Mouse (Mus musculus) regulatory T cell (primary cell): ENCODE results near the gene Yrdc.

ENCODE experiments used
- in situ Hi-C: fragments of 300-600 bp; cut with MboI, MseI; formaldehyde crosslinking; loops from one replicate; pipeline ENCODE4 v1.15.1; 2025; ENCODE audit warnings: high pct_unique_total_duplicates

The Yrdc gene

DNA sequence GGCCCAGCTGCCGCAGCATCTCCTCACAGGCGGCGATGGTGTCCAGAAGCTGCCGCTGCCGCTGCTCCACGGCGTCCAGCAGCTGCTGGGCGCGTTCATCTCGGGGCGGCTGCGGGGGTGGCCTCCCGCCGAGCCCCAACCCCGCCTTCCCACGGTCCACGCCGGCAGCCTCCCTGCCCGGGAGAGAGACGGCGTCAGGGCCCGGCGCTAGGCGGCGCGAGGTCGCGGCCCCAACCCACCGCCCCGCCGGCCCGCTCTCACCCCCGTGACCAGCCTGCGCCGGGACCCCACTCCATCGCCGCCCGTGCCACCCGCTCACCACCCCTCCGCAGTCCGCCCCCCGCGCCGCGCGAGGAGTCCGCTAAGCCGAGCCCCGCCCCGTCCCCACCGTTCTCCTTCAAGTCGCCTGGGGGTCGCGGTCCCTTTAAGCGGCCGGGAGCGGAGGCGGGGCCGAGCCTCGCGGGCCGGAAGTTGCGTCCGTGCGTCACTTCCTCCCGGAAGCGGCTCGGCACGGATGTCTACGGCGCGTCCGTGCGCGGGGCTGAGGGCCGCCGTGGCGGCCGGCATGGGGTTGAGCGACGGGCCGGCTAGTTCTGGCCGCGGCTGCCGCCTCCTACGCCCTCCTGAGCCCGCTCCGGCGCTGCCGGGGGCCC is at the start of gene Yrdc:
TSS of gene Yrdc (plus strand) at position 419 of the 653 bp plus-strand sequence.
- in situ Hi-C loops, result loop anchor here (25.0 kb wide), 1 partner anchor 938 kb away; the partner anchor contains the start of genes 4930535I16Rik, Mycbp and Rragc

DNA sequence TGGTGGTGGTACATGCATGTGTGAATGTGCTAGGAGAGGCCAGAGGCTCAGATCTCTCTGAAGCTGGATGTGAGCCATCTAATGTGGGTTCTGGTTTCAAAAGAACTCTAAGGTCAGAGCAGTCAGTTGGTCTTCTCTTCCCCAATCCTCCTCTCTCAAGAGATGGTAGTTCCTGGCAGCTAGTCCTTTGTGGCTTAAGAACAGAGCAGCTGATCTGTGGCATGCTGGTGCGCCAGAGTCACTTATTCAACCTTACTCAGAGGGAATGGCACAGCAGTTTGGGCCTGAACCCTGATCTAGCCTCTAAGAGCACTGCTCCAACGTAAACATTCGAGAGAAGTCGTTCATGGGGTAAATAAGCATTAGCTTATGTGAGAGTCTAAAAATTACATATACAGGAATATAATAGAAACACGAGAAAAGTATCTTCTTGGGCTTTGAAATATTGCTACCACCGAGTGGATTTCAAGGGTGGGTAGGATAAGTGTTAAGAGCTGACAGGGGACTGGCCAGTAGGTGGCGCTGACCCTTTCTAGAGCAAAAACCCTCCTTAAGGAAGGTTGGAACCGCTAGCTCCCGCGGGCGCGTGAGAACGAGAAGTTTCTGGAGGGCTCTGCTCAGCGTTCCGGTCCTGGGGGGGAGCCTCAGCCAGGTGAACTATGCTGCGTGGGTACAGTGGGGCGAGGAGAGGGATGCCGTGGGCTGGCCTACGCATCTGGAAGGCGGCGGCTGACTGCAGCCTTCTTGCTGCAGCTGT is 48.7 kb upstream of the Yrdc start, which contains the start of gene Mtf1:
TSS of gene Mtf1 (plus strand) at position 553 of the 757 bp plus-strand sequence.
- in situ Hi-C loops, result no loop called here

DNA sequence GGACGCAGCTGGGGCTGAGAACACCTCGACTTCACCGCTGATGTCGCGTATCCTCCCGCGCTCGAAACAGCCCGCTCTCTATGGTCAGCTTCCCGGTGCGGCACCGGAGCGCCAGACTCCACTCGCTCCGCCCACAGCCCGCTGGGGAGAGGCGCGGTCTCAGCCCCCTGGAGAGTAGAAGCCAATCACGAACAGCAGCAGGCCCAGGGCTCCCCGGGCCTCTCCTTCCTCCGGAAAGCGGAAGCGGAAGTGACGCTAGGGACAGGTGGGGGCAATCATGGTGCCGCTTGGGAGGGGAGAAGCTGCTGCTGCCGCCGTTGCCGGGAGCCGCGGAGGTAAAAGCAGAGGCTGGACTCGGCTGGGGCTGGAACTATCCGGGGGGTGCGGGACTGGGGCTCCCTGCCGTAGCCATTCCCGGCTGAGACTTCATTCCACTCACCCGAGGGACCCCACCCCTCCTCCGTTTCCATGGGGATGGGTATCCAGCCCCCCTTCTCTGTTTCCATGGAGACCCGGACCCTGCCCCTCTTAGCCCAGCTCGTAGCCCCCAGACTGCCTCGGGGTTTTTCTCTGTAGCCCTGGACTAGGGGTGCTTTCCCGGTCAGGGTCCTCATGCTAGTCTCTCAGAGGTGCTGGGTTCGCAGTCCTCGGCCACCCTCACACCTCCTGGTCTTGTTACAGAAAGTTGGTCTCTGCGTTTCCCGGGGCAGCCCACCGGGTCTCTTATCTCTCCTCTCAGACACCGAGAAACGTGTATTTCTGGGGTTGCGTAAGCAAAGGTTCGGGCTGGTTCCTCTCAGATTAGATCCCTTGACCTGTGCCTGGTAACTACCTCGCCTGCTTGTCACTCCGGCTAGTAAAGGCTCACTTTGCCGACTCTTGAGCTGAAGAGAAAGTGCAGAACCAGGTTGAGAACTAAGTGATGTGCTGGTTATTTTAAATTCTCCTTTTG is 47.9 kb upstream of the Yrdc start:
- in situ Hi-C loops, result no loop called here

DNA sequence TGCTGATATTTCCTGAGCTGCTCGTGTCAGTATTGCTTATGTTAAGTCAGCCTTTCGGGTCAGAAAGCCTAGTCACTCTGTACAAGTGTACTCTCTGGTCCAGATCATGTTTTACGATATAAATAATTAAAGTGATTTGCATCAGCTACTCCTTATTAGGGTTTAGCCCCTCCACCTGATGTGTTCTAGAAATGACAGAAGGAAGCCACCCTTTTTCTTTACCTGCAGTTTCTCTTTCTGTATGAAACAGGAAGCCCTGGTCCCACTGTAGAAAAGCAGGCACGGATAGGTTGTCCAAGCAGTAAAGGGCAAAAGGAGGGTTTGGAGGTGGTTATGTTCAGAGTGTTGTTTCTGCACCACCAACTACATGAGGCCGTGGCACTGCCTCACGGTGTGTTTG is 47.1 kb upstream of the Yrdc start:
- in situ Hi-C loops, result no loop called here

DNA sequence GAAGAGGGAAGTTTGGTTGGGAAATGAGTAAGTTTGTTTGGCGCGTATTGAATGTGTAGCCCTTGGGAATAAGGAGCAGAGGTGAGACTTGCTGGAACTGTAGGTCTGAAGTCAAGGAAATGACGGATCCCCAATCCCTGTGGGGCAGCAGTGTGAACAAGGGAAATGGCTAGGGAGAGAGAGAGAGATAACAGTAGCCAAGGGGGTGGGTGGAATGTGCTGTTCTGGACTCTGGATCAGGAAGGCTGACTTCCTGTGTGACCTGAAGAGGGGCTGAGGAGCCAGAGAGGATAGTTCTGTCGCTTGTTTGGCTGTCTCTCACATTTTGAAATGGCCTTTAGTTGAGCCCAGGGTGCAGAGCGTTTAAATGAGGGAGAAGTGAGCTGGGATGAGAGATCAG is 42.0 kb upstream of the Yrdc start:
- in situ Hi-C loops, result no loop called here

DNA sequence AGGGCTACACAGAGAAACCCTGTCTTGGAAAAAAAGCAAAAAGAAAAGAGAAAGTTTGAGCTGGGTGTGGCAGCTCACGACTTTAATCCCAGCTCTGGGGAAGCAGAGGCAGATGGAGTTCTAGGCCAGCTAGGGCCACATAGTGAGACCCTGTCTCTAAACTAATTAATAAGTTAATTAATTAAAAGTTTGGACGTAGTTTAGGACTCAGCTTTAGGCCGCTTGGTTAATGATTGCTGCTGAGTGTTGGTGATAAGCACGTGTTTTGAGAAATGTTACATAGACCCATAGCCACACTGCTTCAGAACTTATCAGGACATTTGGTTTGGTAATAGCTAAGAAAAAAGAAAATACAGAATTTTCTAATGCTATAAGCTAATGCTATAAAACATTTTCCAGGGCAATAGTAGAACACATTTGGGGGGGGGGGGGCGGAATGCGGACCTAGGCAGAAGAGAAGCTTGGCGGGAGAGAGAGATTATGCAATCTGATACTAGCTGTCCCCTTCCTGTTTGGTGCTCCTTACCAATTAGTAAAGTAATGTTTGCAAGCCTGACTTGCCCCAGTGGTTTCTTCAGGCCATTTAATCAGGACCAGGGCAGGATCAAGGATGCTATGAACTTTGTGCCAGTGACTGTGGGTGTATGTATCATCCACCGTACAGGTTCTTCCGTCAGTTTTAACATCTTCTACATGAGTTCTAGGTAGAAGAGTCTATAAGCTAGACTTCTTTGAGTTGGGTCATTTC is 41.2 kb upstream of the Yrdc start:
- in situ Hi-C loops, result no loop called here

DNA sequence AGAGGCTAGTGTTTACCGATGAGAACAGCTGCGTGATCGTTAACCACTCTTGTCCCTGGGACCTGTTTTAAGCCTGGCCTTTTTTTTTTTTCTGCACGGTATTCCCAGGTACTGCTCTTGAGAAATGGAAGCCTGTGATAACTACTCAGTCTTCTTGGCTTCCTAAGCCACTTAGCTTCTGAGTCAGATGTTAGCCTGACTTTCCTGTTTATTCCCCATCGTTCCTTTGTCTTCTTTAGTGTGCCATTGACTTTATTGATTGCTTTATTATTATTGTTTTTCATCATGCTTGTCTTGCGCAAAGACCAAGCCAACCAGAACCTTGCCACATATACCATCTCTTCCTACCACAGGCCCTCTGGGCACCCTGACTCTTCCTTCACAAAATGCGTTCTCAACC is 40.4 kb upstream of the Yrdc start:
- in situ Hi-C loops, result no loop called here

DNA sequence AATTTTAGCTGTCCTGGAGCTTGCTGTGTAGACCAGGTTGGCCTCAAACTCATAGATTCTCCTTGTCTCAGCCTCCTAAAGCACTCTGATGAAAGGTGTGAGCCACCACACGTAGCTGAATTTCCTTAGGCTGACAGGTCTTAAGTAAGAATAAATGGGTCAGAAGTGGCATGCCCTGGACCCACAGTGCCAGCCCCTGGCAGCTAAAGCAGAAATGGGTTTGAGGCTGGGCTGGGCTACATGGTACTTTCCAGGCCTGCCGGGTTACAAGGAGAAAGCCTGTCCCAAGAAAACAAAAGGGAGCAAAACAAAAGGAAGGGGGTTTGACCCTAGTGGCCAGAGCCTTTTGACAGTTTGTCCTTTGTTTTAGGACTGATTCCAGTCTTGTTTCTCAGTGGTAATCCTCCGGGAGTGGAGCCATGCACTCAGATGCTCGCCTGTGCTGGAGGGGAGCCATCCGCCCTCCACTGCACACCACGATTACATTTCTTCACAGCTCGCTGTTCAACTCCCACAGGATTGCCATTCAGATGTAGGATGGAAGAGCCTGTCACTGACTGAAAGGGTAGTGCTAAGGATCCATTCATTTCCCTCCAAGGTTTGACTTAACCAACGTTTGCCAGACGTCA is 39.0 kb upstream of the Yrdc start:
- in situ Hi-C loops, result no loop called here

DNA sequence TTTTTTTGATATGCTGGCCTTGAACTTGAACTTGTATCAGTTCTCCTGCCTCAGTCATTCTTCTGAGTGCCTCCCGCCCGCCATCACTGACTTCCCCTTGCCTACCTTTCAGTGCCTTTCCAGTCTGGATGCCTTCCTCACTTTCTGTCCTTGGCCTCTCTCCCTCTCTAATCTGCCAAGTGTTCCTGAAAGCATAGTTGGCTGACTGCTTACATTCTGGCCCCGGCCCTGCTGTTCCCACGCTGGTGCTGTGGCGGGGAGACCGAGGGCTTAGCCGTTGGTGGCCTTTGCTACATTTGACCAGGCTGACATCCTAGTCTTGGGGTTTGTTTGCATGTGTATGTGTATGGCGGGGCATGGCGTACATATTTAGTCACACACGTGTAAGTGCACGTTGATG is 34.6 kb upstream of the Yrdc start:
- in situ Hi-C loops, result no loop called here

DNA sequence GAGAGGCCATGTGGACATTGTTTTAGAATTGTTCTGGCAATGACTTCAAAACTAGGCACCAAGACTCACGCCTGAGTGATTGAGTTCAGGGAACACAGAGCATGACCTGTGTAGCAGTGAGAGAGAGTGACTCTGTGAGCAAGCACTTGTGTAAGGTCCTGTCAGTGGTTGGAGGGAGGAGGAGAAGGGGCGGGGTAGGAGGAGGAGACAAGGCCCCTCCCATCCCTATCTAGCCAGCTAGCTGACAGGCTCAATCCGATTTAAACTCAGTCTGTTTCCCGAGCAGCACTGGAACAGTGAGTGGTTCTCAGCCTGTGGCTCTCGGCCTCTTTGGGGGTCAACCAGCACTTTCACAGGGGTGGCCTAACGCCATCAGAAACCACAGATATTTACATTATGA is 32.7 kb upstream of the Yrdc start:
- in situ Hi-C loops, result no loop called here

DNA sequence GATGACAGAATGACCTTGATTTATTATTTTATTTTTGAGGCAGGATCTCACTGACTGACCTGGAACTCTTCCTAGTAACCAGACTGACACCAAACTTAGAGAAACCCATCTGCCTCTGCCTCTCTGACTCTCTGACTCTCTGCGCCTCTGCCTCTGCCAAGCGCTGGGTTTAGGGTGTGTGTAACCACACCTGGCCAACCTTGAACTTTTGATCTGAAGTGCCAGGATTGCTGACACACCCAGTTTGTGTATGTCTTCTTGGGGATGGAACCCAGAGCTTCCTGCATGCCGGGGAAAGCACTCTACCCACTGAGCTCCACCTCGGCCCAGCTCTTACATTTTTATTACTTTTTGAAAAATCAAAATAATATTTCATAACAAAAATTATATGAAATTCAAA is 31.6 kb upstream of the Yrdc start:
- in situ Hi-C loops, result no loop called here

DNA sequence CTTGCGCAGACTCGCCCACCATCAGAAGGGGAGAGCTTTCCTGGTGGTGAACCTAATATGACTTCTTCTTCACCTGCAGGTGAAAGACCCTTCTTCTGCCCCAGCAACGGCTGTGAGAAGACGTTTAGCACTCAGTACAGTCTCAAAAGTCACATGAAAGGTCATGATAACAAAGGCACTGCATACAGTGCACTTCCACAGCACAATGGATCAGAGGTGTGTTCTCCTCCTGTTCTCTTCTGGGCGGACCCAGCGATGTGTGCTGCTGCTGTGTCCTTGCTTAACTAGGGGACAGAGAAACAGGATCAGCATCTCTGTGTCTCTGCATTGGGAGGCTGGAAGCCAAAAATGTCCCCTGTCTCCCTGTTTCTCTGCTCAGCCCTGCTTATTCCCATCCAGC is 25.5 kb upstream of the Yrdc start:
- in situ Hi-C loops, result no loop called here

DNA sequence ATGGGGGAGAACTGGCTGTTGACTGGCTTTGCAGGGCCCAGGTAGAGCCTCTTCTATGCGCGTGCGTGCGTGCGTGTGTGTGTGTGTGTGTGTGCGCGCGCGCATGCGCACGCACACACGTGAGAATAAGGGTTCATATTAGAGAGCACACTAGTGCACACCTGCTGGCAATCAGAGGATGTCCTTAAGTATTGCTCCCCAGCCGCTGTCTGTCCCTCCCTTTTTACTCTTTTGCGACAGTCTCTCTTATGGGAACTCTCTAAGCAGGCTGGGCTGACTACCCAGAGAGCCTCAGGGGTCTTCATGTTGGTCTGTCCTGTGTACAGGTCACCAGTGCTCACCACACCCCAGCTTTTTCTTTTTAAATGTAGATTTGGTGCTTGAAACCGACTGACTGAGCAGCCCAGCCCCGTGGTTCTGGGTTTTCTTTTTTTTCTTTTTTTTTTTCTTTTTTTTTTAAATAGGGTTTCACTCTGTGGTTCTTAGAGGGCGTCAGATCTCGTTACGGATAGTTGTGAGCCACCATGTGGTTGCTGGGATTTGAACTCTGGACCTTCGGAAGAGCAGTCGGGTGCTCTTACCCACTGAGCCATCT is 25.0 kb upstream of the Yrdc start:
- in situ Hi-C loops, result no loop called here

DNA sequence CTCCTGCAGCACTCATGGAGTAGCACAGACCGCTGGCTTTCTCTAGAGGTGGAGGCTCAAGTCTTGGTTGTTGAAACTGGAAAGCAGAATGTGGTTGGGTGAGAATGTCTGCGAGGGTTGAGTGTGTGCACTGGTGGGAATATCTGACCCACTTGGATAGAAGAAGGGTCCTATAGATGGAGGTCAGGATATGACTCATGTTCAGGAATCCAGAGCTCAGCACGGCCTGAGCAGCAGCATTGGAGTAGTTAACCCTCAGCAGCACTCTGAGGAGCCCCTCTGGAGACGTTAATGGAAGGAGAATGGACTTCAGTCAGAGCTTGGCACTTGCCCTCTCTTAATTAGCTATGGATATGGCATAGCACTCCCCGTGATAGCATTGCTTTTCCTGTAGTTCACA is 20.8 kb upstream of the Yrdc start:
- in situ Hi-C loops, result no loop called here

DNA sequence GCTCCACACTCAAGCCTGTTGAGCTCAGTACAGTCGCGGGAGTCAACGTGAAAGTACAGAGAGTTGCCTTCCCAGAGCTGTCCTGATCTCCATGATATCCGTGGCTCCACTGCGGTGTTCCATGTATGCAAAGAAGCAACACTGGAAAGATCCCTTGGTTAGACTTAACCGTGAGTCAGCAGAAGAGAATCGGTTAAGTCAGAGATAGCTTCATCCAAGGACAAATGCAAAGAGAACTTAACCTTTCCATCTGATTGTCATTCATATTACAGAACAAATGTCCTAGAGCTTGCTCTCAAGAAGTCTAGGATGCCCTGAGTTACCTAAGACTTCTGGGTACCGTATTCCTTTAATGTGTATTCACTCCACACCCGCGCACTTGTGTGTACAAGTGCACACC is 17.7 kb upstream of the Yrdc start:
- in situ Hi-C loops, result no loop called here

DNA sequence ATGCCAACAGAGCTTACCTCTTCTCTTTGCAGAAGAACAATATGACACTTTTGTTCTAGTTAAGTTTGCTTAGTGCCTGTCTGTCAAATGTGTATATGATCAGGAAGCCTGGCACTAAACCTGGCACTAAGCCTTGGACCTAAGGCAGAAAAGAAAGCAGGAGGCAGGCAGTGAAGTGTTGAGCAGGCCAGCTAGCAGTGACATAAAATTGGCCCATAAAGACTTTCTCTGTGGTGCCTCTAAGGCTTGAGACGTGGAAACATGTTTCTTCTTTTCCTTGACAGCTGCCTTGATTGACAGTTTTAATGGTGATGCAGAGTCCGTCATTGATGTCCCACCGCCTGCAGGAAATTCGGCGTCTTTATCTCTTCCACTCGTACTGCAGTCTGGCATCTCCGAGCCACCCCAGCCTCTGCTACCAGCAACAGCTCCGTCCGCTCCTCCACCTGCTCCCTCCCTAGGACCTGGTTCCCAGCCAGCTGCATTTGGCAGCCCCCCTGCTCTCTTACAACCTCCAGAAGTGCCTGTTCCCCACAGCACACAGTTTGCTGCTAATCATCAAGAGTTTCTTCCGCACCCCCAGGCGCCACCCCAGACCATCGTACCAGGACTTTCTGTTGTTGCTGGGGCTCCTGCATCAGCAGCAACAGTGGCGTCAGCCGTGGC is 12.3 kb upstream of the Yrdc start:
- in situ Hi-C loops, result no loop called here

DNA sequence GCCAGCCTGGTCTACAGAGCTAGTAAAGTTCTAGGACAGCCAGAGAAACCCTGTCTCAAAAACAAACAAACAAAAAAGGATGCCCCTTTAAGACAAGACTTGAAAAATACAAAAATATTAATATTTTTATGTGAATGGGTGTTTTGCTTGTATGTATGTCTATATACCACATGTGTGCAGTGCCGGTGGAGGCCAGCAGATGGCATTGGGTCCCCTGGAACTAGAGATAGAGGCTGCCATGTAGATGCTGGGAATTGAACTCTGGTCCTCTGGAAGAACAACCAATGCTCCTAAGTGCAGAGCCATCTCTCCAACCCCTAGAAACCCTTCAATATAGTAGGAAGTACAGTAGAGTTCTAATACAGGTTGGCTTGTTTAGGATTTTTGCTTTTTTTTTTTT is 9.5 kb upstream of the Yrdc start:
- in situ Hi-C loops, result no loop called here

DNA sequence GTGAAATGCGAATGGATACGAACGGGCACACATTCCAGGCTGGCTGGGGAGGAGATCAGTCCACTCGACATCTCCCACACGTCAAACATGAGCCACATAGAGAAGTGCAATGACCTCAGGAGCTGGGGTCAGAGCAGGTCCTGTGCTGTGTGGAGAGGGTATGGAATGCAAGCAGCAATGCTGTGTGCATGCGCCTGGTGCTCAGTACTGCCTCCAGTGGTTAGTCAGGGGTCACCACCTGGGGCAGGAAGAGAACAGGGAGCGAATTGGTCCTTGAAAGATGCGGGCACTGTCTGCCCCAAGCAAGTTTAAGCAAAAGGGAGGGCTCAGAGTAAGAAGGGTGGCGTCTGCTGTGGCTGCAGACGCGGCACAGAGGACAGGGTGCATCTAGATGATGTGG is 7.0 kb upstream of the Yrdc start:
- in situ Hi-C loops, result no loop called here

DNA sequence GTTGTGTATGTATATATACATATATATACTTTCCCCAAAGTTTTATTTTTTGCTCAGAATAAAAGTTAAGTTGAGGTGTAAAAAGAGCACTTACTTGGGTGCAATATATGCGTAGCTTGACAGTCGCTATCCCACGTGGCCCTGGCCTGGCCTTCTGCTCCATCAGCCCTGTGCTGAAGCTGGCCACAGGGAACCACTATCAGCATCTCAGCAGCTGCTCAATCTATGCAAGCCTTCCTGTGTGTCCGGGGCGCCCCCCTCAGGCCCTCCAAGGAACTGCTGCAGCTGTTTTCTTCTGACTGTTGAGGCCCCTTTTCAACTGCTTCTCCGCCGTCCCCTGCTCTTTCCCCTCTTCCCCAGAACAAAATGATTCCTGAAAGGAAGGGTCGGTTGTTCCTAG is 2.9 kb upstream of the Yrdc start:
- in situ Hi-C loops, result loop anchor here (5.0 kb wide), 2 partner anchors 50 to 130 kb away; no protein-coding TSS in a partner anchor
